Mouse (Mus musculus) heart, adult 2 months (tissue): ENCODE data around the gene Gm39653.

Experiments
- CTCF ChIP-seq: fragments of 200-600 bp; IDR thresholded peaks from 2 replicates; pipeline ENCODE4 v1.8.1; 2022; ENCODE audit warnings: antibody characterized with exemption, mild to moderate bottlenecking, moderate library complexity
- EP300 ChIP-seq: fragments of 200-500 bp; IDR thresholded peaks from 2 replicates; pipeline ENCODE4 v1.6.1; 2011; ENCODE audit warnings: low read depth, low read length, control low read depth; ENCODE audit not compliant: insufficient read depth
- POLR2A ChIP-seq: fragments of 200-500 bp; IDR thresholded peaks from 2 replicates; pipeline ENCODE4 v1.6.1; 2011; ENCODE audit warnings: mild to moderate bottlenecking, low read depth, low read length, control low read depth; ENCODE audit not compliant: insufficient read depth

DNA sequence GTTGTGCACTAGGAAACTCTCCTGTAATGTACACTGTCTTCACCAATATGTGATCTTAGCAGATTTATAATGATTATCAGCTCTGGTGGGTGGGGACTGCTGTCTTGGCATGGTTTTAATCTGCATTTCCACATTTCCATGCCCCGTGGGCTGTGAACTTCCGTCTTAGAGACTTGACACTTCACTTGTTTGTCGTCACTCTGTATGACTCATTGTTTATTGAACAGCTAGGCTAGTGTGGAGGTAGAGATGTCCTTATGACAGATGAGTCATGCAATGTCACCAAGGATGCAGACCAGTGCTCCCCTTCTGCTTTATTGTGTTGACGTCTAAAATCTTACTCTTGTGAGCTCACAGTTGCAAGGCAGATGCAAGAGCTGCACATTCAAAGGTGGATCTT, 48.7 kb upstream of the Gm39653 start:
- no peak for TF ChIP-seq CTCF
- no peak for TF ChIP-seq POLR2A
- TF ChIP-seq EP300 = no peak
